Mouse (Mus musculus) lung, postnatal 0 days (tissue): Measurements from ENCODE around the gene A230050P20Rik. TPM values are rescaled to one million over a fixed set of nuclear protein-coding genes. Genes with fewer than 3 reads are reported as not detected.

Experiments used
- ATAC-seq: fragments of 200-750 bp; cut with Nextera tagmentation; 2 replicates; pipeline ENCODE4 v1.8.0; 2017; ENCODE audit warnings: moderate library complexity
- DNase-seq: peaks from one replicate; pipeline ENCODE4 v3.0.0-alpha.2; 2016; ENCODE audit warnings: low spot score
- H3K27ac ChIP-seq: fragments of 300-500 bp; sonication (generic); 2 replicates; pipeline ENCODE4 v1.5.1; 2014; ENCODE audit warnings: antibody characterized with exemption, mild to moderate bottlenecking, low read length, mixed read lengths
- H3K27me3 ChIP-seq: fragments of 300-500 bp; sonication (generic); replicated peaks from 2 replicates; pipeline ENCODE4 v1.6.1; 2014; ENCODE audit warnings: low read length, mixed read lengths; ENCODE audit not compliant: insufficient read depth
- H3K36me3 ChIP-seq: fragments of 300-500 bp; sonication (generic); 2 replicates; pipeline ENCODE4 v1.6.1; 2014; ENCODE audit warnings: low read length, mixed read lengths; ENCODE audit not compliant: insufficient read depth
- H3K4me1 ChIP-seq: fragments of 300-500 bp; sonication (generic); 2 replicates; pipeline ENCODE4 v1.6.1; 2014; ENCODE audit warnings: antibody characterized with exemption, low read depth, low read length, mixed read lengths; ENCODE audit not compliant: insufficient read depth
- H3K4me2 ChIP-seq: fragments of 300-500 bp; sonication (generic); replicated peaks from 2 replicates; pipeline ENCODE4 v1.6.1; 2014; ENCODE audit warnings: low read depth, mild to moderate bottlenecking, low read length, moderate library complexity, mixed read lengths
- H3K4me3 ChIP-seq: fragments of 300-500 bp; sonication (generic); 2 replicates; pipeline ENCODE4 v1.5.1; 2014; ENCODE audit warnings: low read depth, low read length
- H3K9ac ChIP-seq: fragments of 300-500 bp; sonication (generic); replicated peaks from 2 replicates; pipeline ENCODE4 v1.6.1; 2014; ENCODE audit warnings: low read depth, mild to moderate bottlenecking
- H3K9me3 ChIP-seq: fragments of 300-500 bp; sonication (generic); 2 replicates; pipeline ENCODE4 v1.6.1; 2016; ENCODE audit warnings: low read length, mixed read lengths
- CTCF ChIP-seq: IDR thresholded peaks from 2 replicates; pipeline ENCODE4 v1.5.1; 2016; ENCODE audit warnings: antibody characterized with exemption, mild to moderate bottlenecking
- EP300 ChIP-seq: IDR thresholded peaks from 2 replicates; pipeline ENCODE4 v1.6.1; 2016; ENCODE audit warnings: antibody characterized with exemption, mild to moderate bottlenecking, control low read depth
- WGBS: fragments of 180-500 bp; shearing (Covaris S2); extraction: QIAGEN DNeasy Blood & Tissue Kit; methylation state at CpG from one replicate; pipeline ENCODE4 v1.1.7; 2014; 5-methylcytosine and 5-hydroxymethylcytosine counted together
- polyA plus RNA-seq: library from polyadenylated mRNA; unstranded; fragments of >200 nt; fragmentation: Nextera tagmentation; extraction: Ambion mirVana; gene quantifications from 2 replicates; pipeline ENCODE4 v1.2.1, GENCODE M21; 2015

A230050P20Rik gene
- polyA plus RNA-seq, result 9.3 and 12.3 TPM in 2 replicates

DNA sequence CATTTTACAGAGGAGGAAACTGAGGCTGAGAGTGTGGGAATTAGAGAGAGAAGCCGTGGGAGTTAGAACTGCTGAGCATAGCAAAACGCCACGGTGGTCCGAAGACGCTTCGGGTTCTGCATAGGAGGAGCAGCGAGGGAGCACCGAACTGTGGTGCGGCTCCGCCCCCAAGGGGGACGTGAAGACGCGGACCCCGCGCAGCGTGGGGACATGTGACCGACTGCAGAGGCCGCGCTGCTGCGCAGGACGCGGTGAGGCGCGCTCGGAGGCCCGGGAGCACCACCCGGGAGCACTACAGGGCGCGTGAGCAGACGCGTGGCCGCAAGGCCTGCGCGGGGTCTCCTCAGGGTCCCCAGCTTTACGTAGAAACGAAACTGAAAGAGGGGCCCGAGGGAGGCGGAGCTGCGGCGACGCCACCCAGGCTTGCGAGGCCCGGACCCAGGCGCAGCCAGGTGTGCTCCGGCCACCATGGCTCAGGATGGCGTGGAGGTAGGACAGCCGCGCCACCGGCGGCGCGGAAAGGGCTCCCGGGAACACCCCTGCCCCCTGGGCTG, at the start of gene A230050P20Rik:
TSS of gene A230050P20Rik (plus strand) at position 195 of the 554 bp plus-strand sequence.
- 0 out of 2 replicates have a peak, but pooled peaks cover 5% of the 10 kb centered on the region for H3K27me3 ChIP-seq
- peak; percentile 61 for DNase-seq

DNA sequence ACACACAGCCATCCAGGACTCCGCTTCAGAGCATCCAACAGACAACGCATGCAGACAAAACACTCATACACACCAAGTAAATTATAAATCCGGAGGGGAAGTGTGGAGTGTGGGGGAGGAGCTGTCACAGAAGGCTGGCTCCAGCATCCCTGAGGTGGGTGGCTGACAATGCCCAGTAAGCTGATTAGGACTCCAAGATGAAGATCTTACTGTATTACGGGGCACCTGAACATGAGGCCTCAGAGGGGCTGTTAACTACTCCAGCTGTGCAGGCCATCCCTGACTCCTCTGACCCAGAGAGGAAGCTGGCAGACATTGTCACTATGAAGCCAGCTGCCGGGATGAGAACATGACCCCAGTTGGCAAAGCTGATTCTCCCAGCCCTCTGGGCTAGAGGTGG, 48.4 kb upstream of the A230050P20Rik start:
- Histone ChIP-seq H3K27ac (no peak overlapping the region), H3K4me3 (no peak overlapping the region), H3K4me1 (no peaks in the 10 kb centered on the region), H3K4me2 (no peak overlapping the region), H3K9ac (no peak overlapping the region), H3K27me3 (no peaks in the 10 kb centered on the region), H3K36me3 (no peaks in the 10 kb centered on the region), H3K9me3 (no peaks in the 10 kb centered on the region)
- DNase-seq (no peak), ATAC-seq (no peak)
- TF ChIP-seq CTCF, result no peak
- TF ChIP-seq EP300, result no peak
- 79% methylated on average over 5 of the region's 5 CpGs for WGBS

More for the DNA sequence above, at the start of gene A230050P20Rik:
- peak within 1 kb of the TSS; percentile 82 for H3K4me2 ChIP-seq
- H3K36me3 ChIP-seq, result 0 out of 2 replicates have a peak, but pooled peaks cover 6% of the 10 kb centered on the region
- ATAC-seq, result peak; percentile 75
- no peaks in the 10 kb centered on the region for H3K9me3 ChIP-seq
- H3K9ac ChIP-seq, result peak within 1 kb of the TSS; percentile 52
- peak within 1 kb of the TSS; percentile 74 for H3K4me3 ChIP-seq
- no peak for TF ChIP-seq CTCF
- H3K4me1 ChIP-seq, result peaks cover 4% of the 10 kb centered on the region; the same call in 1 of the 2 replicates
- H3K27ac ChIP-seq, result no peak within 1 kb of the TSS
- WGBS, result 6% methylated on average over 48 of the region's 53 CpGs

DNA sequence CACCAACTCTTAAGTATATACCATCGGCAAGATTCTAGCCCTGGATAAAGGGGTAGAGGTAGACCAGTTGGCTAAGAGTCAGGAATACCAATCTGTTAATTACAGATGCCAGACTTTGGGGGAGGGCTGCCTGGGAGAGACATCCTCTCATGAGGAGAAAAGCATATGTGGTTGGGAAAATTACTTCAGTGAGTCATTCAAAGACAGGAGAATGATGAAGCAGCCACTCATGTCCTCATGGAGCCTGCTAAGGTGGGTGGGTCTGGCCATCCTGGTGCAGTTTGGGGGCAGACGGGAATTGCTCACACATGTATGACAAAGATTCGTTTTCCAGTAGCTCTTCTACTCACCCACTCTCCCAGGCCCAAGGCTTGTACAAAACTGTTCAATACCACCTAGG, 45.6 kb upstream of the A230050P20Rik start:
- TF ChIP-seq CTCF (no peak), EP300 (no peak)
- no peaks in the 10 kb centered on the region for H3K36me3 ChIP-seq

DNA sequence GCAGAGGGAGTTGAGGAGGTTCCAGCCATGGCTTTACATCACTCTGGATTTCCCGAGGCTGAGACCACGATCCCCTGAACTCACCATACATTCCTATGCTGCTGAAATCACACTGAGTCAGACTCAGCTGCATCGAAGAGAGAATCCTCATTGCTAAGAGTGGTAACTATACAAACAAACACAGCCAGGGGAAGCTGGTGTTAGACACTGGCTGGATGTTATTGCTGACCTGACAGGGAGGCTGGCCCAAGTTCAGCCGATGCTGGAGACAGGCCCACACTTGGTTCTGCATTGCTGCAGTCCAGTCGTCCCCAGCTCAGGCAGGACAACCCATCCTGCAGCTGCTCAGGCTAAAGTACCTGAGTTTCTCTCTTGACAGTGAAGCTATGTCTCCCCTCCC, 42.7 kb upstream of the A230050P20Rik start:
- no peaks in the 10 kb centered on the region for H3K9me3 ChIP-seq
- no peak overlapping the region for H3K9ac ChIP-seq
- 54% methylated on average over 5 of the region's 5 CpGs for WGBS
- H3K4me2 ChIP-seq, result no peak overlapping the region
- DNase-seq (no peak), ATAC-seq (peak; percentile 14; the same call in 1 of the 2 replicates)
- H3K4me1 ChIP-seq, result no peaks in the 10 kb centered on the region
- TF ChIP-seq EP300, result no peak
- no peak for TF ChIP-seq CTCF
- no peaks in the 10 kb centered on the region for H3K36me3 ChIP-seq
- H3K4me3 ChIP-seq, result no peak overlapping the region
- 0 out of 2 replicates have a peak, but pooled peaks cover 3% of the 10 kb centered on the region for H3K27me3 ChIP-seq
- no peak overlapping the region for H3K27ac ChIP-seq

More for the DNA sequence above, 45.6 kb upstream of the A230050P20Rik start:
- H3K27ac ChIP-seq, result no peak overlapping the region
- H3K4me1 ChIP-seq, result no peaks in the 10 kb centered on the region
- no peak for ATAC-seq
- no peak overlapping the region for H3K9ac ChIP-seq
- WGBS, result 78% methylated on average over 3 of the region's 3 CpGs
- H3K4me2 ChIP-seq, result no peak overlapping the region
- no peak overlapping the region for H3K4me3 ChIP-seq
- no peaks in the 10 kb centered on the region for H3K9me3 ChIP-seq
- DNase-seq, result no peak
- H3K27me3 ChIP-seq, result no peaks in the 10 kb centered on the region

DNA sequence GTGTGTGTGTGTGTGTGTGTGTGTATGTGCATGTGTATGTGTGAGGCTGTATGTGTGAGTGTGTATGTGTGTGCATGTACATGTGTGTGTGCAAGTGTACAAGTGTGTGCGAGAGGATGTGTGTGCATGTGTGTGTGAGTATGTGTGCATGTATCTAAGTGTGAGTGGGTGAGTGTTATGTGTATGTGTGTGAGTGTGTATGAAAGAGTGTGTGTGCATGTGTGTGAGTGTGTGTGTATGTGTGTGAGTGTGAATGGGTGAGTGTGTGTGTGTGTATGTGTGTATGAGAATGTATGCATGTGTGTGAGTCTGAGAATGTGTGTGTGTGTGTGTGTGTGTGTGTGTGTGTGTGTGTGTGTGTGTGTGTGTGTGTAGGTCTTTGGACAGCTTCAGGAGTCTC, 40.3 kb upstream of the A230050P20Rik start:
- ATAC-seq, result no peak
- TF ChIP-seq CTCF, result no peak
- no peak for TF ChIP-seq EP300
- 97% methylated on average over 1 of the region's 1 CpGs for WGBS

DNA sequence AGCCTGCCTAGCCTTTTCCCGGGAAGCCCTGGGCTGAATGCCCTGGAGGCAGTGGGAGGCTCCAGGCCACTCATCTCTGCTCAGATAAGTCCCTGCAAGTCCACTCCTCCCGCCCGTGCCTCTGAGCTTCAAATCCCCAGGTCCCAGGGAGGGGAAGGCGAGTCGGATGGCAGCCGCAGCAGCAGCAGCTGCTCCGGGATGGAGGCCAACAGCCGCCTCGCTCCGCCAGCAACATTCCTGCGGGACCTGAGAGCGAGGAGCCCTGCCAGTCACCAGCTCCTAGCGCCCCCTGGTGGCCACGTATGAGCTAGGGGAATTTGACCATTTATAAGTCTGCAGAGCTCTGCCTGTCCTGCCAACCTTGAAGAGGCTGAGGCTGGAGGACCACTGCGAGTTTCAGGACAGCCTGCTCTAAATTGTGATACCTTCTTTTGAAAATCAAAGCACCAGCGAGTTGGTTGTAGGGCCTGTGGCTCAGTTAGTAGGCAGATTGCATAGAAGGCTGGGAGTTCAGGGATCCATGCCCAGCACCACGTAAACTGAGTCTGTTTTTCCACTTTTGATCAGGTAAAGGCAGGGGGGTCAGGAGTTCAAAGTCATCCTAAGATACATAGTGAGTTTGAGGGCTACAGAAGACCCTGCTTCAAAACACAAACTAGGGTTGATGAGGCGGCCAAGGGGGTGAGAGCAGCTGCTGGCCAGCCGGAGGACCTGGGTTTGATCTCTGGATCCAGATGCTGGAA, 37.4 kb upstream of the A230050P20Rik start:
- H3K4me1 ChIP-seq, result no peaks in the 10 kb centered on the region

More for the DNA sequence above, 40.3 kb upstream of the A230050P20Rik start:
- H3K9me3 ChIP-seq, result no peaks in the 10 kb centered on the region
- no peaks in the 10 kb centered on the region for H3K4me1 ChIP-seq
- no peak for DNase-seq
- 0 out of 2 replicates have a peak, but pooled peaks cover 3% of the 10 kb centered on the region for H3K27me3 ChIP-seq
- H3K4me3 ChIP-seq, result no peak overlapping the region
- no peak overlapping the region for H3K27ac ChIP-seq
- no peak overlapping the region for H3K4me2 ChIP-seq
- no peaks in the 10 kb centered on the region for H3K36me3 ChIP-seq
- H3K9ac ChIP-seq, result no peak overlapping the region

More for the DNA sequence above, 37.4 kb upstream of the A230050P20Rik start:
- Histone ChIP-seq H3K9ac (no peak overlapping the region), H3K27ac (no peak overlapping the region), H3K27me3 (0 out of 2 replicates have a peak, but pooled peaks cover 3% of the 10 kb centered on the region), H3K4me3 (no peak overlapping the region), H3K9me3 (no peaks in the 10 kb centered on the region), H3K36me3 (no peaks in the 10 kb centered on the region), H3K4me2 (no peak overlapping the region)
- peak; percentile 96 for DNase-seq
- no peak for TF ChIP-seq EP300
- peak; percentile 98 for TF ChIP-seq CTCF
- ATAC-seq, result peak; percentile 92
- 17% methylated on average over 19 of the region's 19 CpGs for WGBS
